Mouse (Mus musculus) megakaryocyte-erythroid progenitor cell, adult 5 weeks (primary cell): ENCODE measurements around the gene Rnf216. TPM values are rescaled to one million over a fixed set of nuclear protein-coding genes. Genes with fewer than 3 reads are reported as not detected.

ENCODE experiments used
- polyA plus RNA-seq: library from polyadenylated mRNA; stranded (reverse); fragments of >175 nt; gene quantifications from 2 replicates; pipeline ENCODE4 v1.2.3, GENCODE M21; 2012

Rnf216 gene
- polyA plus RNA-seq: 30.2 and 35.6 TPM in 2 replicates

GRCm38 (mm10) chr5:143112281-143113246 is at the start of gene Rnf216:
TSS of gene Rnf216 (minus strand) at chr5:143112994.

DNA sequence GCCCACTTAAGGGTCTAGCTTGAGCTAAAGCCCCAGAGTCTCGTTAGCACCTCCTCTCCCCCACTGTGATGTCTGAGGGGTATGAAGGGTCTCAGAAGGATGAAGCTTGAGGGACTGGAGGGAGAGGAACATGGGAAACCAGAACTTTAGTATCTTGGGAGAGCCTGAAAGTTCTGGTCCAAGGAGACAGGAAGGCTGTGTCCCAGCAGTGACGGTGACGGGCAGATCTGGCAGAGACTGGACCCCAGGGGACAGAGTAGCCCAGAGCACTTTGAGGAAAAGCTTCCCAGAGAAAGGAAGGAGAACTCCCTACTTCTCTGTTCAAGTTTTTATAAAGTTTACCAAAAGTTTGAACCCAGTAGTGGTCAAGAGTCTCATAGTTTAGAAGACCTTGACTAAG is 34.7 kb upstream of the Rnf216 start, which contains the start of gene Olfr718-ps1:
Olfr718-ps1 (minus strand) TSS at position 101 of the 400 bp plus-strand sequence.

DNA sequence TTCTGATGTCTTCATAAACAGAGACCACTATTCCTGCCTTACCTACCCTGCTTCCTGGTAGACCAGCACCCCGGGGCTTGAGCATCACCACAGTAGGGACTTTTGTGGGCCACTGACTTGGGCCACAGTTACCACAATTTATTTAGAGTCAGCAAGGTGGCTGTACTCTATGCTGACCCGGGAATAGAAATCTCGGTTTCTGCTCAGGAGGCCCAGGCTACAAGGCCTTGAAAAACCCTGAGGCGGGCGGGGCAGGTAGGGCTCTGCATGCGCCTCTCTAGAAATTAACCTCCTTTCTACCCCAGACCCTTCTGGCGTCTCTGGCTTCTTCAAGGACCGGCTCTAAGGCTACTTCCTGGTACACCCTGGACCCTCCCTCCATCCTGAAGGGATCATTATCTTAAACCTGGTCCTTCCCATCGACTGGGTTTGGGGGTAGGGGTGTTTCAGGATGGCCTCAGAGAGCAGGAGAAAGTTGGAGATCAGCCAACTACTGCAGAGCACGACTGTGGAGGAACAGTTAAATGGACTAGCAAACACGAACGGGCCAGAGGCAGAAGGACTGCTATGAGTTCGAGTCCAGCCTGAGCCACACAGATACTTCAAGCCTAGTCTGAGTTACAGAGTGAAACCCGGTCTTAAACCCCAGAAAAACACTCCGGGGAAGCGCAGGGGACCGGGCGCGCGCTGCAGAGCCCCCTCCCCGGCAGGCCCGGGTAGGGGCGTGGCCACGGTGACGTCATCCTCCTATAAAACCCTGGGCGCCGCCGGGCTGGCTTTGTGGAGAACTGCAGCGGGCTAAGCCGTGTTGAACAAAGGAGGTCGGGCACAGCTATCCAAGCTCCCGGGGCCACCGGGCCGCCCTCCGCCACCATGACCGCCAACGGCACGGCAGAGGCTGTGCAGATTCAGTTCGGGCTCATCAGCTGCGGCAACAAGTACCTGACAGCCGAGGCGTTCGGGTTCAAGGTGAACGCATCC is 152.9 kb downstream of the Rnf216 start, which contains the start of gene Fscn1:
Fscn1 (plus strand) TSS at position 768 of the 981 bp plus-strand sequence.

Other genes starting within 250 kb of the Rnf216 start
- gene Fbxl18, start 217.6 kb downstream of the Rnf216 start, polyA plus RNA-seq: 5.9 and 6.3 TPM in 2 replicates
- gene Actb, start 206.2 kb downstream of the Rnf216 start, polyA plus RNA-seq: 2,691 and 3,512 TPM in 2 replicates
- gene Fscn1, start 152.7 kb downstream of the Rnf216 start, polyA plus RNA-seq: 3.8 and 4.1 TPM in 2 replicates
- not detected in 2 replicates for gene Olfr718-ps1, start 34.6 kb upstream of the Rnf216 start, polyA plus RNA-seq
- 1.5 and 2.2 TPM in 2 replicates for gene Rbak, start 67.8 kb upstream of the Rnf216 start, polyA plus RNA-seq
- not detected in 2 replicates for gene Spdye4b, start 68.0 kb upstream of the Rnf216 start, polyA plus RNA-seq
- gene Spdye4a, start 113.9 kb upstream of the Rnf216 start, polyA plus RNA-seq: not detected in 2 replicates
- 3.2 and 4.8 TPM in 2 replicates for gene Zfp12, start 122.2 kb upstream of the Rnf216 start, polyA plus RNA-seq
- gene Zfp316, start 157.0 kb upstream of the Rnf216 start, polyA plus RNA-seq: 7.6 and 10.0 TPM in 2 replicates
- 0.17 and 0.20 TPM in 2 replicates for gene Zfp853, start 180.6 kb upstream of the Rnf216 start, polyA plus RNA-seq
- gene E130309D02Rik, start 202.4 kb upstream of the Rnf216 start, polyA plus RNA-seq: 108 and 111 TPM in 2 replicates
- gene Zdhhc4, start 216.3 kb upstream of the Rnf216 start, polyA plus RNA-seq: 81.5 and 83.9 TPM in 2 replicates
- 0.03 TPM in 1 of 2 replicates, not detected in the other for gene Grid2ip, start 244.3 kb upstream of the Rnf216 start, polyA plus RNA-seq